Mouse (Mus musculus) small intestine, adult 2 months (tissue): ENCODE measurements around the gene Rad54l2.

Source experiments
- CTCF ChIP-seq: fragments of 200-500 bp; IDR thresholded peaks from 2 replicates; pipeline ENCODE4 v1.5.1; 2012; ENCODE audit warnings: low read depth, mild to moderate bottlenecking, control low read depth, inconsistent platforms, low read length, moderate library complexity, mixed read lengths; ENCODE audit not compliant: insufficient replicate concordance, insufficient read length; ENCODE audit errors: extremely low read depth
- POLR2A ChIP-seq: fragments of 200-500 bp; IDR thresholded peaks from 2 replicates; pipeline ENCODE4 v1.6.1; 2012; ENCODE audit warnings: low read depth, mild to moderate bottlenecking, control low read depth, inconsistent platforms, low read length, moderate library complexity

DNA sequence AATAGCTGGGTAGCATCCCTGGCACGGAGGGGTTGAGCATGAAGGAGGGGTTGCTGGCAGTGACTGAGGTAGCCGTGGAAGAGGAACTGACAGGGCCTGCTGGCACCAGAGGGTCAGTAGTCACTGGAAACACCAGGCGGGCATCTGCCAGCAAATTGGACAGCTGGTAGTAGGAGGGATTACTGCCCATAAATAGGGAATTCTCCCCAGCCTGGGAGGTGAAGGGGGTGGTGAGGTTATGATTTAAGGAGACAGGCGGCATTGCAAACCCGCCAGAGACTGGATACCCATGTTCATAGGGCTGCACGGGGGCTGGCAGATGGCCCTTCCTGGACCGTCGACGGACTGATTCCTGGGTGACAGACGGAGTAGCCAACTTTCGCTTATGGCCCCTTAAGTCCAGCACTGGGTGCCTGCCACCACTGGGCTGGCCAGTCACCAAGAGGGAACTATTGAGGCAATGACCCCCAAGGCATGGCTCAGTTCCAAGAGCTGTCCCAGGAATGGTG, 96.0 kb downstream of the Rad54l2 start:
- TF ChIP-seq POLR2A (no peak), CTCF (no peak)
